Mouse (Mus musculus) C2C12 (cell line): Measurements from ENCODE around the gene Eefsec.

Source experiments
- CEBPB ChIP-seq: IDR thresholded peaks from one replicate; pipeline ENCODE4 v1.6.1; 2011; ENCODE audit warnings: low read depth, mild to moderate bottlenecking, control low read depth, moderate library complexity
- CTCF ChIP-seq: IDR thresholded peaks from one replicate; pipeline ENCODE4 v1.5.1; 2011; ENCODE audit not compliant: control insufficient read depth, insufficient read depth, insufficient read length
- MAX ChIP-seq: IDR thresholded peaks from one replicate; pipeline ENCODE4 v1.6.1; 2011; ENCODE audit warnings: mild to moderate bottlenecking, control low read depth
- MYOD1 ChIP-seq: IDR thresholded peaks from one replicate; pipeline ENCODE4 v1.6.1; 2011; ENCODE audit warnings: low read depth; ENCODE audit not compliant: control insufficient read depth, insufficient read length
- MYOG ChIP-seq: IDR thresholded peaks from one replicate; pipeline ENCODE4 v1.6.1; 2011; ENCODE audit not compliant: control insufficient read depth, insufficient read length; ENCODE audit errors: extremely low read depth
- USF1 ChIP-seq: IDR thresholded peaks from one replicate; pipeline ENCODE4 v1.6.1; 2011; ENCODE audit warnings: low read depth, mild to moderate bottlenecking, control low read depth, moderate library complexity

DNA sequence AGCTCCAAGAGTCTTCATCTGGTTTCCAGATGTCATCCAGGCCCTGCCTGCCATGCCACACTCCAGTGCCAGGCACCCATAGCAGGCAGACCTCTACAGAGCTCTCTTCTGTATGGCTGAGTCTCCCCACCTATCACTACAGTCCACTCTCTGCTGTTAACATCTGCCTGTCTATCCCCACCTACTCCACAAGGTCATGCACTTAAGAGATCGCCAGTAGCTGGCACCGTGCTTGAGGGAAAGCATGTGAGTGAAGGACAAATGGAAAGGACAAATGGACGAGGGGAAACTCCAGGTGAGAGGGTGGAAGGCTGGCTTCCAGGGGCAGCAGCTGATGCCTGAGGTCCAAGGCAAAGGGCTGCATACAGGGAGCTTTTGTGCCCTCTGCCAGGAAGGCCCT is 90.5 kb downstream of the Eefsec start:
- TF ChIP-seq CTCF (no peak), MAX (no peak), USF1 (no peak), MYOG (no peak), MYOD1 (no peak), CEBPB (no peak)
